Mouse (Mus musculus) left cerebral cortex, adult 8-10 months (tissue): Measurements from ENCODE around the gene Lemd1. TPM values are rescaled to one million over a fixed set of nuclear protein-coding genes. Genes with fewer than 3 reads are reported as not detected.

Experiments
- microRNA-seq, 2 experiments: library from miRNA; unstranded; fragments of <30 nt; microRNA quantifications; one replicate each; pipeline ENCODE4 v1.2.0; 2022
- total RNA-seq, 4 experiments: library from RNA; stranded (reverse); gene quantifications; 2 replicates each; pipeline ENCODE4 v1.2.4; 2022

The Lemd1 gene
- total RNA-seq, 4 experiments from 2014 or later = 7.0 to 9.5 (median 8.1) TPM

Small RNA genes within 50 kb of the gene (microRNA-seq; reads per million reads assigned to microRNA genes)
- 79.8 to 81.0 reads per million in 2 experiments for gene Mir135b

Other genes with a start within 250 kb of the Lemd1 start
- gene Slc45a3, start 228.5 kb upstream of the Lemd1 start, total RNA-seq = 1 to 10 TPM in 1 of 4 experiments, under 1 TPM in 3; 0.65 to 1.9 (median 0.79) TPM
- 10 to 100 TPM; 54.1 to 63.5 (median 58.5) TPM for gene Elk4, start 183.8 kb upstream of the Lemd1 start, total RNA-seq
- 100 to 1,000 TPM in 1 of 4 experiments, 10 to 100 TPM in 3; 77.0 to 100 (median 85.0) TPM for gene Mfsd4a, start 123.4 kb upstream of the Lemd1 start, total RNA-seq
- 10 to 100 TPM; 29.2 to 42.7 (median 35.9) TPM for gene Cdk18, start 51.7 kb upstream of the Lemd1 start, total RNA-seq
- 1 to 10 TPM; 4.6 to 5.7 (median 4.7) TPM for gene AC124108.1, start within 50 bp of the Lemd1 start, total RNA-seq
- not detected for gene Gm10188, start 38.3 kb downstream of the Lemd1 start, total RNA-seq
- gene Klhdc8a, start 107.2 kb downstream of the Lemd1 start, total RNA-seq = 10 to 100 TPM; 12.3 to 15.1 (median 13.6) TPM
- gene Nuak2, start 124.7 kb downstream of the Lemd1 start, total RNA-seq = 1 to 10 TPM in 3 of 4 experiments, under 1 TPM in 1; 0.81 to 1.7 (median 1.3) TPM
- 100 to 1,000 TPM; 182 to 205 (median 192) TPM for gene Tmcc2, start 199.8 kb downstream of the Lemd1 start, total RNA-seq
- 10 to 100 TPM; 40.9 to 51.7 (median 42.4) TPM for gene Dstyk, start 226.1 kb downstream of the Lemd1 start, total RNA-seq